Mouse (Mus musculus) effector memory CD4-positive, alpha-beta T cell, adult 5 months (primary cell): ENCODE data around the gene Adam21. TPM values are rescaled to one million over a fixed set of nuclear protein-coding genes. Genes with fewer than 3 reads are reported as not detected.

Source experiments
- polyA plus RNA-seq: library from polyadenylated mRNA; unstranded; fragments of 100-300 nt; shearing (Covaris generic); gene quantifications from one replicate; pipeline ENCODE4 v1.2.1, GENCODE M21; 2017

Adam21 gene
- polyA plus RNA-seq, result 0.25 TPM

DNA sequence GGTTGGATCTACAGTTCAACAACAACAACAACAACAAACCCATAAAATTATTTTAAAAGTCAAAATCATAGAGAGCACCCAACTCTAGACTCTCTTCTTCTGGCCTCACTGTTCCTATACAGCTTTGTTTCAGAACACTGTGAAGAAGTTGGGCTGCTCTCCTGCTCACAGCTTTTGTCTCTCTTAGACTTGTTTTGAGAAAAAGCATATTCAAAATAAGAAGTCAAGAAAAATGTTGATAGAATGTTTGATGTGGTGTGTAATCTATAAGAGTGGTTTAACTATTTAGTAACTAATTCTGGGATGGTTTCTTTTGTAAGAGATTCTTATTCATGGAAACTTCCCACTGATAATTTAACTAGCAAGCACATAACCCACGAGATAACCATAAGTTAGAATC, at the start of gene Adam21:
Gene Adam21 (minus strand): TSS at position 101 of the 400 bp plus-strand sequence.

GRCm38 (mm10) chr12:81594902-81595671, 26.8 kb upstream of the Adam21 start, which contains the start of gene Med6:
TSS of gene Med6 (minus strand) at chr12:81595008.

DNA sequence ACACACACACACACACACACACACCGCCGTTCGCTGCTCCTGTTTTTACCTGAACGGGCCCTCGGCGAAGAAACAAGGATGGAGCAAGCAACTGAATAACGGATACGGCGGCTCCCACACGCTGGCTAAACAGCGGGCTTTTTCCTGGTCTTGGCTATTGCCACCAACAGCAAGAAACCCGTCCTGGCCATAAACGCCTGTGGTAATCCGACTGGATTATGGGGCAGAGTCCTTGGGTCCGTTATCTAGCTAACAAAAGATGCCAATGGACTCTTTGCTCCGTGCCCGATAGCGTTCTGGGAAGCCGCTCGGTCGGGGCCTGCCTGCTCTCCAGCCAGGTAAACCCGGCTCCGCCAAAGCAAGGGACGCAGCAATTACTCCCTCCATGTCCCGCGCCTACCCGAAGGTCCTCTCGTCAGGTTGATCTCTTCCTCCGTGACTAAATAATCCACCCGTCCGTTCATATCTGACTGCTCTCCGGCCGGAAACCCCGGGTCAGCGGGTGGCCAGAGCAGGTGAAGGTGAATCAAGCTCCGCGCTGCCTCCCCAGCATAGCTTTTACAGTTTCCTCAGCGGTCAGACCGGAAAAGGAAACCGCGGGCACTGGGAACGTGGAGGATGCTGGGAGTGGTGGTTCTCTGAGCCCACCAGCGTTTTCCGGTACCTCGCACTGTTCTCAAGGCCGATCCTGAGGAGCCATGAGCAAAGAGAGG, 35.8 kb downstream of the Adam21 start, which contains the start of the genes Gm20498 and Synj2bp:
Gene Gm20498 (minus strand): TSS at position 590 of the 713 bp plus-strand sequence.
Gene Synj2bp (minus strand): TSS at position 596 of the 713 bp plus-strand sequence.

Other genes starting within 250 kb of the Adam21 start
- gene Slc8a3, start 235.3 kb downstream of the Adam21 start, polyA plus RNA-seq, result not detected
- not detected for gene Gm4787, start 189.0 kb downstream of the Adam21 start, polyA plus RNA-seq
- not detected for gene Adam4, start 146.5 kb downstream of the Adam21 start, polyA plus RNA-seq
- gene Cox16, start 83.3 kb downstream of the Adam21 start, polyA plus RNA-seq, result 198 TPM
- gene Gm20498, start 35.6 kb downstream of the Adam21 start, polyA plus RNA-seq, result 12.1 TPM
- 35.4 TPM for gene Synj2bp, start 35.6 kb downstream of the Adam21 start, polyA plus RNA-seq
- 24.8 TPM for gene Med6, start 26.5 kb upstream of the Adam21 start, polyA plus RNA-seq
- not detected for gene Ttc9, start 62.8 kb upstream of the Adam21 start, polyA plus RNA-seq
- gene Map3k9, start 212.7 kb upstream of the Adam21 start, polyA plus RNA-seq, result 5.9 TPM